9 mouse cellular contexts compared by ENCODE assay signal in the genomic region with DNA sequence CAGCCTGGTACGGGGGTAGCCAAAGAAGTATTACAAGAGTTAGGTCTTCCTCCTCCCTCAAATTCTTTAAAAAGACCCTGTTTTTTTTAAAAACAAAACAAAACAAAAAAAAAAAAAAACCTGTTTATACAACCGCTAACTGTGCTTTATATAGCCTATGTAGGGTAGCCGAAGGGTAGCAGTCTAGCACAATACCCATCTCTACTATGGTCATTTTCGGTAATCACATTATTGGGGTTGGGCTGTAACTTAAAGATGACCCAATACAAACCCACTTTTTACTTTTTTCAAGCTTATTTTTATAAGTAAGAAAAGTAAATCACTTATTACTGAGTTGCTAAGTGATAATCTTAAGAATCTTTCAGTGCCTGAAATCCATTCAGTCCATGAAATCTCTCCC. TPM values are rescaled to one million over a fixed set of nuclear protein-coding genes. Genes with fewer than 3 reads are reported as not detected.
DNase-seq lines count a peak whose midpoint lies in the region; ATAC-seq and TF ChIP-seq lines count a peak whose summit lies in the region.
"Had no signal": no experiment of that assay in that cellular context is flagged by ENCODE, and none has a peak within 500 bp of the region (broad histone marks: within the 10 kb centered on the region; RNA-seq: fewer than 3 reads in every experiment).

No protein-coding gene starts in this region.

- TF ChIP-seq CTCF in lung, embryonic 14.5 days (IDR thresholded peaks at IDR 0.05; ENCODE audit: low read depth) = no peak

- H3K9me3 ChIP-seq in lung, embryonic 14.5 days (ENCODE audit: low read depth, low read length) = no peaks in the 10 kb centered on the region
- H3K9me3 ChIP-seq in forebrain, embryonic 11.5 days (ENCODE audit: control insufficient read depth, low read length) = no peaks in the 10 kb centered on the region
- no peaks in the 10 kb centered on the region for H3K9me3 ChIP-seq in limb, embryonic 13.5 days
- no peaks in the 10 kb centered on the region for H3K9me3 ChIP-seq in stomach, embryonic 14.5 days (ENCODE audit: control insufficient read depth, low read depth, low read length)

- no peaks in the 10 kb centered on the region for H3K27me3 ChIP-seq in lung, embryonic 14.5 days (ENCODE audit: insufficient read depth, low read length)
- no peaks in the 10 kb centered on the region for H3K27me3 ChIP-seq in forebrain, embryonic 11.5 days (ENCODE audit: control insufficient read depth, insufficient read depth, low read length)
- no peaks in the 10 kb centered on the region for H3K27me3 ChIP-seq in limb, embryonic 13.5 days
- H3K27me3 ChIP-seq in stomach, embryonic 14.5 days (ENCODE audit: control insufficient read depth, insufficient read depth, low read length) = no peaks in the 10 kb centered on the region

- WGBS in lung, embryonic 14.5 days = 54% methylated on average over 4 of the region's 4 CpGs
- WGBS in forebrain, embryonic 11.5 days = 54% methylated on average over 4 of the region's 4 CpGs
- 64% methylated on average over 4 of the region's 4 CpGs for WGBS in limb, embryonic 13.5 days
- WGBS in stomach, embryonic 14.5 days = 58% methylated on average over 4 of the region's 4 CpGs

- intact Hi-C loops in left cerebral cortex, postnatal 4 days (cut with DNase I) = no loop called here

- no peak for ATAC-seq in lung, embryonic 14.5 days (ENCODE audit: insufficient read depth)
- no peak for ATAC-seq in forebrain, embryonic 11.5 days (replicated peaks; ENCODE audit: low FRiP score)
- no peak for ATAC-seq in limb, embryonic 13.5 days (ENCODE audit: low FRiP score, low read depth)
- no peak for ATAC-seq in stomach, embryonic 14.5 days (ENCODE audit: insufficient number of reproducible peaks, insufficient read depth, low FRiP score, low read depth)

- peak overlapping the region; percentile 75 for H3K4me2 ChIP-seq in lung, embryonic 14.5 days
- peak overlapping the region; percentile 60; the same call in 1 of the 2 replicates for H3K4me2 ChIP-seq in forebrain, embryonic 11.5 days (ENCODE audit: low read depth, low read length, severe bottlenecking)
- peak overlapping the region; percentile 62 for H3K4me2 ChIP-seq in limb, embryonic 13.5 days (replicated peaks)
- H3K4me2 ChIP-seq in stomach, embryonic 14.5 days (replicated peaks; ENCODE audit: low read depth, low read length) = peak overlapping the region; percentile 64

- H3K27ac ChIP-seq in lung, embryonic 14.5 days (ENCODE audit: low read depth) = no peak overlapping the region
- H3K27ac ChIP-seq in forebrain, embryonic 11.5 days (ENCODE audit: low read depth, low read length) = no peak overlapping the region
- no peak overlapping the region for H3K27ac ChIP-seq in limb, embryonic 13.5 days
- no peak overlapping the region for H3K27ac ChIP-seq in stomach, embryonic 14.5 days (ENCODE audit: low read length)

- peaks cover 7% of the 10 kb centered on the region; the same call in 1 of the 2 replicates for H3K4me1 ChIP-seq in lung, embryonic 14.5 days (ENCODE audit: insufficient read depth)
- no peaks in the 10 kb centered on the region for H3K4me1 ChIP-seq in forebrain, embryonic 11.5 days (replicated peaks; ENCODE audit: control insufficient read depth, insufficient read depth, low read length)
- H3K4me1 ChIP-seq in limb, embryonic 13.5 days = peaks cover 8% of the 10 kb centered on the region; the same call in 1 of the 2 replicates
- peaks cover 3% of the 10 kb centered on the region; the same call in 1 of the 2 replicates for H3K4me1 ChIP-seq in stomach, embryonic 14.5 days (ENCODE audit: control insufficient read depth, insufficient read depth, low read length)

- peak overlapping the region; percentile 74 for H3K4me3 ChIP-seq in lung, embryonic 14.5 days (ENCODE audit: low read depth, low read length)
- H3K4me3 ChIP-seq in forebrain, embryonic 11.5 days (ENCODE audit: low read depth, low read length) = peak overlapping the region; percentile 70
- H3K4me3 ChIP-seq in limb, embryonic 13.5 days = peak overlapping the region; percentile 69
- peak overlapping the region; percentile 67 for H3K4me3 ChIP-seq in stomach, embryonic 14.5 days (ENCODE audit: low read depth, low read length)

- DNase-seq in lung, embryonic 14.5 days = no peak
- no peak for DNase-seq in lung, postnatal 4 days
- no peak for DNase-seq in forebrain, embryonic 11.5 days (ENCODE audit: low spot score)
- no peak for DNase-seq in left cerebral cortex, postnatal 4 days
- DNase-seq in frontal cortex, postnatal 36 days (ENCODE audit: low spot score in 2 of 2) = no peak
- no peak for DNase-seq in right cerebral cortex, adult 18-20 months

- H3K9ac ChIP-seq in lung, embryonic 14.5 days = peak overlapping the region; percentile 82
- H3K9ac ChIP-seq in forebrain, embryonic 11.5 days (ENCODE audit: low read length) = no peak overlapping the region
- H3K9ac ChIP-seq in limb, embryonic 13.5 days = no peak overlapping the region
- peak overlapping the region; percentile 52; the same call in 1 of the 2 replicates for H3K9ac ChIP-seq in stomach, embryonic 14.5 days (replicated peaks; ENCODE audit: low read depth, low read length)

- H3K36me3 ChIP-seq in lung, embryonic 14.5 days (ENCODE audit: insufficient read depth) = no peaks in the 10 kb centered on the region
- no peaks in the 10 kb centered on the region for H3K36me3 ChIP-seq in forebrain, embryonic 11.5 days (ENCODE audit: control insufficient read depth, insufficient read depth, low read length)
- H3K36me3 ChIP-seq in limb, embryonic 13.5 days = peaks cover 4% of the 10 kb centered on the region; the same call in 1 of the 2 replicates
- no peaks in the 10 kb centered on the region for H3K36me3 ChIP-seq in stomach, embryonic 14.5 days (ENCODE audit: control insufficient read depth, insufficient read depth, low read length)

RNA-seq across cellular contexts. Expression of a gene that starts 0.7 kb away (rescaled TPM):
- 25.6 and 27.3 TPM in 2 replicates for polyA plus RNA-seq in lung, embryonic 14.5 days (2014; fragmentation: Nextera tagmentation; extraction: Ambion mirVana)
- 25.6 and 27.7 TPM in 2 replicates for polyA plus RNA-seq in forebrain, embryonic 11.5 days (2014; fragmentation: Nextera tagmentation; extraction: Ambion mirVana)
- 24.3 and 24.8 TPM in 2 replicates for polyA plus RNA-seq in limb, embryonic 13.5 days (2015; fragmentation: Nextera tagmentation; extraction: Ambion mirVana)
- polyA plus RNA-seq in stomach, embryonic 14.5 days (2014; fragmentation: Nextera tagmentation; extraction: Ambion mirVana) = 24.2 and 24.5 TPM in 2 replicates
- 10 to 100 TPM in 1 of 2 experiments, 1 to 10 TPM in 1; 9.4 to 11.6 TPM for total RNA-seq in left cerebral cortex, postnatal 4 days (2021)
- polyA plus RNA-seq: liver, adult 2 months had no signal

Comparison
In these comparisons a context has a peak if more than half of its experiments do, and no peak if none do; other contexts are left out.
1. H3K9ac ChIP-seq: peak in lung, embryonic 14.5 days (single experiment) and stomach, embryonic 14.5 days (single experiment); none in forebrain, embryonic 11.5 days (single experiment) and limb, embryonic 13.5 days (single experiment).
2. Peak in every context shown above with its lines, with median percentiles within 50 percentile points of each other: H3K4me2 ChIP-seq and H3K4me3 ChIP-seq.